Mouse (Mus musculus) heart, postnatal 0 days (tissue): ENCODE measurements at regions not wholly inside any gene's neighbourhood (a gene's known extent, or its start where the extent isn't known, plus 50 kb on each side); places are given as distances from the start of the nearest gene placed in this dataset.

Source experiments
- ATAC-seq: fragments of 200-750 bp; cut with Nextera tagmentation; 2 replicates; pipeline ENCODE4 v1.8.0; 2017; ENCODE audit warnings: low read depth, moderate number of reproducible peaks, moderate library complexity; ENCODE audit not compliant: insufficient read depth
- DNase-seq: peaks from one replicate; pipeline ENCODE4 v3.0.0-alpha.2; 2016; ENCODE audit warnings: low spot score
- H3K27ac ChIP-seq: fragments of 300-500 bp; sonication (generic); 2 replicates; pipeline ENCODE4 v1.5.1; 2014; ENCODE audit warnings: low read depth, mild to moderate bottlenecking
- H3K27me3 ChIP-seq: fragments of 300-500 bp; sonication (generic); 2 replicates; pipeline ENCODE4 v1.6.1; 2014; ENCODE audit warnings: low read length, mixed read lengths; ENCODE audit not compliant: control insufficient read depth, insufficient read depth
- H3K36me3 ChIP-seq: fragments of 300-500 bp; sonication (generic); replicated peaks from 2 replicates; pipeline ENCODE4 v1.6.1; 2014; ENCODE audit warnings: low read length, mixed read lengths; ENCODE audit not compliant: control insufficient read depth, insufficient read depth
- H3K4me1 ChIP-seq: fragments of 300-500 bp; sonication (generic); 2 replicates; pipeline ENCODE4 v1.6.1; 2014; ENCODE audit warnings: antibody characterized with exemption; ENCODE audit not compliant: control insufficient read depth, insufficient read depth
- H3K4me2 ChIP-seq: fragments of 300-500 bp; sonication (generic); 2 replicates; pipeline ENCODE4 v1.6.1; 2014; ENCODE audit warnings: low read depth, mild to moderate bottlenecking, low read length, moderate library complexity
- H3K4me3 ChIP-seq: fragments of 300-500 bp; sonication (generic); 2 replicates; pipeline ENCODE4 v1.5.1; 2014; ENCODE audit warnings: low read depth, low read length
- H3K9ac ChIP-seq: fragments of 300-500 bp; sonication (generic); replicated peaks from 2 replicates; pipeline ENCODE4 v1.6.1; 2014; ENCODE audit warnings: low read depth, low read length, mixed read lengths
- H3K9me3 ChIP-seq: fragments of 300-500 bp; sonication (generic); replicated peaks from 2 replicates; pipeline ENCODE4 v1.6.1; 2016; ENCODE audit warnings: low read length; ENCODE audit not compliant: control insufficient read depth
- CTCF ChIP-seq: IDR thresholded peaks from 2 replicates; pipeline ENCODE4 v1.5.1; 2016; ENCODE audit warnings: antibody characterized with exemption, control low read depth, low read depth
- EP300 ChIP-seq: IDR thresholded peaks from 2 replicates; pipeline ENCODE4 v1.6.1; 2016; ENCODE audit warnings: antibody characterized with exemption, low read depth
- WGBS: fragments of 180-500 bp; shearing (Covaris S2); extraction: QIAGEN DNeasy Blood & Tissue Kit; methylation state at CpG from one replicate; pipeline ENCODE4 v1.1.7; 2014; 5-methylcytosine and 5-hydroxymethylcytosine counted together

DNA sequence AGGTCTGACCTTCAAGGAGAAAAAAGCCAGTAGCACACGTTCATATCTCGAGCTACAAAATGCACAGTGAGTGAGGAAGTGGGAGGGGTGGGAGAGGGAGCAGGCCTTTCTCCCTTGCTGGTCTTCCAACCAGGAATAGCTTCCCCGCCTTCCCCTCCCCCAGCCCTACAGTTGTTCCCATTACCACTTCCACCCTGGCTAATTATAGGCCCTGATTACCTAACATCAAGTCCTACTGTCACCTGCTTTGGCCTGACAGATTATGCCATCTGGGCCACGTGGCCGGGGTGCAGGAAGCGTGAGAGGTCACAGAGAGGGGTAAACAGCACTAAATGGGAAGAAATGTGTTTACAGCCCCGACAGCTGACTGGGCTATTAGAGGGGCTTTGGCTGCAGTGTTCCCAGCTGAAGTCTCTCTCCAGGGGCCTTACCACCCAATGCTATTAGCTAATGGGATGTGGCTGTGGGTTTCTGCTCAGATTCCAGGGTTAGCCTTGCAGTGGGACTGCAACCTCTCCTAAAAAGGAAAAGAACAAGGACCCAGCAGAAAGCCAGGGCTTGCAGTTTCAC lies 138.6 kb upstream of the Cpeb2 start:
- ATAC-seq (peak; percentile 99), DNase-seq (peak; percentile 80)
- Histone ChIP-seq H3K9ac (no peak overlapping the region), H3K4me1 (peaks cover 15% of the 10 kb centered on the region), H3K9me3 (no peaks in the 10 kb centered on the region), H3K4me2 (no peak overlapping the region), H3K4me3 (no peak overlapping the region), H3K27me3 (no peaks in the 10 kb centered on the region), H3K36me3 (no peaks in the 10 kb centered on the region), H3K27ac (peak overlapping the region; percentile 73)
- 3% methylated on average over 7 of the region's 7 CpGs for WGBS
- peak; percentile 98 for TF ChIP-seq EP300
- no peak for TF ChIP-seq CTCF

DNA sequence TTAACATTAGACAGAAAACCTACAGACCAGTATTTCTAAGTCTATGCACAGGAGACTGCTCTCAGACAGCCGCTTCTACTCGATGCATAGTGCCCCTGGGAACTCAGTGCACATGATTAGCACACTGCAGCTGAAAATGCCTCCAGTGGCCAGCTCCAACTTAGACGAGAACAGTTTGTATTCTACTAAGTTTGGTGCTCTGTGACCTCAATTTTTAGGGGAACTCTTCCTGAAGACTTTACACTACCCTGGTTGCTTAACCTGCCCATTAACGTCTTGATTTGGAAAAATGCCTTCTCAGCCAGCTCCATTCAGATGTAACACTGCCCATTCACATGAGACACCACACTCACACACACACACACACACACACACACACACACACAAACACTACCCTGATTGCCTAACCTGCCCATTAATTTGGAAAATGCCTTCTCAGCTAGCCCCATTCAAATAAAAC lies 130.9 kb upstream of the Cpeb2 start:
- Histone ChIP-seq H3K36me3 (no peaks in the 10 kb centered on the region), H3K4me2 (no peak overlapping the region), H3K27me3 (no peaks in the 10 kb centered on the region), H3K9me3 (no peaks in the 10 kb centered on the region), H3K9ac (no peak overlapping the region), H3K4me3 (no peak overlapping the region), H3K27ac (no peak overlapping the region), H3K4me1 (no peaks in the 10 kb centered on the region)
- 30% methylated on average over 4 of the region's 4 CpGs for WGBS
- DNase-seq (no peak), ATAC-seq (no peak)
- TF ChIP-seq CTCF (no peak), EP300 (no peak)

DNA sequence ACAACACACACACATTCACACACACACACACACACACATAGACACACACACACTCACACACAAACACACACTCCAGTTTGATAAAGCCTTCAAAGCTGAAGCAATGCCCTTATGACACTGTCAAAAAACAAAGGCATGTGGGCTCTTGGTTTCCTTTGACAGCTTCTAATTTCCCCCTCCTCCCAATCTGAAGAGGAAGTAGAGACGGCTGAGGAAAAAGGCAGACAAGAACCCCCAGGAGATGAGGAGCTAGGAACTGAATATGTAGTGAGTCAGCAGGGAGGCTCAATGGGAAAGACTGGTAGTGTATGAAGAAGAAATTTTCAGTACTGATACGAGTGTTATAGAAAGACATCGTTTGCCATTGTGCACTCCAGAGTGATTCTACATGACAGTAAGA lies 130.4 kb upstream of the Cpeb2 start:
- no peak for DNase-seq
- Histone ChIP-seq H3K27ac (no peak overlapping the region), H3K9me3 (no peaks in the 10 kb centered on the region), H3K27me3 (no peaks in the 10 kb centered on the region), H3K4me2 (no peak overlapping the region), H3K4me3 (no peak overlapping the region), H3K36me3 (no peaks in the 10 kb centered on the region), H3K4me1 (no peaks in the 10 kb centered on the region), H3K9ac (no peak overlapping the region)
- no peak for TF ChIP-seq CTCF
- TF ChIP-seq EP300, result no peak
- ATAC-seq, result no peak
- WGBS, result 57% methylated on average over 3 of the region's 3 CpGs

DNA sequence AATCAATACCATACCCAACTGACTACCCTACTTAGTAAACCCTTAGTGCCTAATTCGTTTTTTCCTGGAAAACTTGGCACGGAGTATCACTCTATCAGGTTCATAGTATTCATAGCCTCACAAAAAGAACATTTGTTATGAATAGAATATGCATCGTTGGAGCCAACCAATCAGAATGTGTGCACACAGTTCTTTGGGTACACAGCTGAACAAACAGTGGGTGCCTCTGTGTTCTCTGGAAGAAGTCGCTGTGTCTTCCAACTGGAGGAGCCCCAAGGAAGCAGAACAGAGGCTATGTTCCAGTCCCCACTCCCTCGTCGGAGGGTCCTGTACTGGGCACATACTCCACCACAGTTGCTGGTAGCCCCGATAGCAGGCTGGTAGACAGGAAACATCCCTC lies 129.2 kb upstream of the Cpeb2 start:
- ATAC-seq, result no peak
- TF ChIP-seq CTCF (no peak), EP300 (no peak)
- Histone ChIP-seq H3K9me3 (no peaks in the 10 kb centered on the region), H3K36me3 (no peaks in the 10 kb centered on the region), H3K27me3 (no peaks in the 10 kb centered on the region), H3K4me3 (no peak overlapping the region), H3K4me2 (no peak overlapping the region), H3K4me1 (0 out of 2 replicates have a peak, but pooled peaks cover 5% of the 10 kb centered on the region), H3K27ac (no peak overlapping the region), H3K9ac (no peak overlapping the region)
- WGBS, result 84% methylated on average over 7 of the region's 7 CpGs
- no peak for DNase-seq

DNA sequence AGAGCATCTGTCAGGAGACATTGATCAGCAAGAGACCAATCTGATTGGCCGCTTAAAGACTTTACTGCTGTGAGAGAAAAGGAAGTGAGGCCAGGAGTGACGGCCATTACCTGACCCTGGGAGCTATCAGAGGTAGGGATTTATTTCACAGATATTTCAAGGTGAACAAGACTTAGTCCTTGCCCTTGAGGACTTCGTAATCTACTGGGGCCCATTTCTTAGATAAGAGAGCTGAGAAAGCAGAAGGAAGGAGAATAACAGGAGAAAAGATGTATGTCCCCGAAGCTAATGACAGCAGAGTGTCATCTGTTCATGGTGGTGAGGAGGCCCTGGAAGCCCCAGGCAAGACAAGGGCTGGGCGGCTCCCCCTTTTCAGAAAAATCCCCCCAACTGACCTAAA lies 127.4 kb upstream of the Cpeb2 start:
- ATAC-seq (no peak), DNase-seq (no peak)
- H3K9ac ChIP-seq, result no peak overlapping the region
- H3K9me3 ChIP-seq, result no peaks in the 10 kb centered on the region
- 0 out of 2 replicates have a peak, but pooled peaks cover 5% of the 10 kb centered on the region for H3K4me1 ChIP-seq
- H3K27me3 ChIP-seq, result no peaks in the 10 kb centered on the region
- 72% methylated on average over 5 of the region's 5 CpGs for WGBS
- H3K4me2 ChIP-seq, result no peak overlapping the region
- TF ChIP-seq EP300 (no peak), CTCF (no peak)
- no peaks in the 10 kb centered on the region for H3K36me3 ChIP-seq
- no peak overlapping the region for H3K4me3 ChIP-seq
- no peak overlapping the region for H3K27ac ChIP-seq
